Mouse (Mus musculus) retina, adult 2 months (tissue): ENCODE data around the gene Oxa1l.

Experiments used
- DNase-seq: peaks from one replicate; pipeline ENCODE4 v3.0.0-alpha.2; 2012; ENCODE audit warnings: low read depth, low spot score

Gene Oxa1l

DNA sequence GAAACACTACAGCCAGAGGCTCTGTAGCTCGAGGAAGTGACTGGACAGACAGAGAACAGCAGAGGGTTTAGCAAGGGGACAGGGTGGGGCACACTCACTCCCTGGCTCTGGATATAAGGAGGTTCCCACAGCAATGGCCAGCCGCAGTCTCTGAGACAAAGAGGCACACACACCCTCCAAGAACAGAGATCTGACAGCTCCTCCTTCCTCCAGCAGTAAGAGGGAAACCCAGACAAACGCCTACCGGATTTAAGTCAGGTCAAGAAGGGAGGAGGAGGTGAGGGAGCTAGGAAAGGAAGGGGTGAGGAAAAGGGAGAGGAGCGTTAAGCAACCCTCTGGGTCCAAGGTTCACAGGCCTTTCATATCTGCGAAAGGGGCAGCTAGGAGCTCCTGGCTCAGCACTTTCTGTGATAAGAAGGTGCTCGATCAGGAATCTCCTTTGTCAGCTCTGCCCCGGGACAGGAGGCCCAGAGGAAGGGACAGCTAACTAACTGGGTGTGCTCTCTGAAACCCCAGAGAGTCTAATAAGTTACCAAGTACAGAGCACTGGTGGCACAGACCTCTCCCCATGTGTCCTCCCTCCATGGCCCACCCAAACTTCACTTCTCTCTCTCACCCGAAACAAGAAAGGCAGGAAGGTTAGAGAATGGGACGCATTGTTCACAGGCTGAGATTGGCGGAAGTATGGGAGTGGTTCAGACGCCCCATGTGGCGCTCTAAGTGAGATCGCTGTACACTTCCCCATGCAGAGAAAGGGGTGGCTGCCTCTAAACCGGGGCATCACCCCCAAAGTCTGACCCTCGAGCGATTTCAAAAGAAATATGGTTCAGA is 49.6 kb downstream of the Oxa1l start:
- no peak for DNase-seq

DNA sequence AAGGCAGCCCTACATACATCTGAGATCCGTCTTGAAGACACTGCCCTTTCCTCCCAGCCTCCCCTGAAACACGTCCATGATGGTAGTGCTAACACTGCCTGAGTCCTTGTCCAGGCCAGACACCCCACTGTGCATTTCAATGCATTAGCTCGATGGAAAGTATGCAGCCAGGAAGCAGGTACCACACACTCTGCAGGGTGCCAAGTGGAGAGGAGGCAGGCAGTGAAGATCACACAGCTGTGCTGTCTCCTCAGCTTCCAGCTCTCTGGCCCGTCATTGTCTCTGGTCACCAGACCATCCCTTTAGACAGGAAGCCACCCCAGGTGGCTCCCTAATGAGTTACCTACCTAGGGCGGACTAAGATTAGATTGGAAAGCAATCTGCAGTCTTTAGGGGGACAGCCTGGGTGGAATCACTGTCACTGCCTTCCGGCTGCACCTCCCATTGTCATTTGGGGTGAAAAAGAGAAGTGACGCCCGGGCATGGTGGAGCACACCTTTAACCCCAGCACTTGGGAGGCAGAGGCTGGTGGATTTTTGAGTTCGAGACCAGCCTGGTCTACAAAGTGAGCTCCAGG is 51.5 kb downstream of the Oxa1l start:
- no peak for DNase-seq

DNA sequence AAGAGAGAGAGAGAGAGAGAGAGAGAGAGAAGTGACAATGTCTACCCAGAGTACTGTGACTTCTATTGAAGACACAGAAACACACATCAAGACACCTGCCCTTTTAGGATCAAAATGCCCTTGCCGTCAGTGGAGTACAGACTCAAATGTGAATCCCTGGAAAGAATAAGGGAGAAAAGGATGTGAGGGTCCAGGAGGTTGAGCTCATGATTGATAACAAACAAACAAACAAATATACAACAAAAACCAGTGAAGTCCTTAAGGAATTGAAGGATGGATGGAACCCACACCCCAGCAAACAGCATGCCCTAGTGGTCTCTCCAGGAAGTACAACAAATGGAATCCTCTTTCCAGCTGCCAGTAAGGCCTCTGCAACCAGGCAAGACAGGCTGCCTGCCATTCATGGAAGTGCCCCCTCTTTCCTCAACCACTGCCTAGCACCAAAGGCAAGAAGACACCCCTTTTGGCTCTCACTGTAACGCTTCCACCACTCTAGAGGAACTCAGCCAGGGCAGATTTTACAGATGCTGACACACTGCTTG is 52.1 kb downstream of the Oxa1l start:
- no peak for DNase-seq

DNA sequence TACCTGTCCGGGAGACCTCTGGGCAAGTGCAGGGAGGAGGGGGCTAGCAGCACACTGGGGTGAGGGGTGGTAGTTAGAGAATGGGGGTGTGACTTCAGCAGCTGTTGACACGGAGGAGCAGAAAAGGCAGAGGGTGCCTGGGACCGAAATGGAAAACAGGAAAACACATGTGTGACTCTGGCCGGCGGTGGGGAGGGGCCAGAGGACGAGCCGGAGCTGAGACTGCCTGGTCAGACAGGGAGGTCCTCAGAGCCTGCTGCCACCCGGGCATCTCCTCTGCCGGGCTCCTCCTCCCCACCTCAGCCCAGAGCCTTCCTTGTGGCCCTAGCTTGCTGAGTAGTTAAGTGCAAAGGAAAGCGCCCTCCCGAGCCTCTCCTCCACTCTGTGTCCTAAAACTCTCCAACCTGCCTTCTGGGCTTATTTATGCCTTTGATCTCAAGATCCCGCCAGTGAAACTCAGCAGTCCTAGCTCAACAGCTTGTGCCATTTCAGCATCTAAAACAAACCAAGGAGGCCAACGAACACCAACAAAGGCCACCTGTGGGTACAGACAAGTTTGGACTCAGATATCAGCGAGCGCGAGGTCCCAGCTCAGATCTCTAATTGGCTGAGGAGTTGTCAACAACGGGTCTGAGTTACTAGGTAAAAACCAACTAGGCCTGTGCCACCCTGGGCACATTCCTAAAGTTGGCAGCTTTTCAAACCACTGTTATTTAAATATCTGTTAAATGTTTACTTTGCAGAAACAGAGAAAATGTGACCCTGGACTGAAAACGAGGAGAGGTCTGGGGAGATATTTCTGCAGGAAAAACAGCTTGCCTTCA is 53.5 kb downstream of the Oxa1l start:
- no peak for DNase-seq

DNA sequence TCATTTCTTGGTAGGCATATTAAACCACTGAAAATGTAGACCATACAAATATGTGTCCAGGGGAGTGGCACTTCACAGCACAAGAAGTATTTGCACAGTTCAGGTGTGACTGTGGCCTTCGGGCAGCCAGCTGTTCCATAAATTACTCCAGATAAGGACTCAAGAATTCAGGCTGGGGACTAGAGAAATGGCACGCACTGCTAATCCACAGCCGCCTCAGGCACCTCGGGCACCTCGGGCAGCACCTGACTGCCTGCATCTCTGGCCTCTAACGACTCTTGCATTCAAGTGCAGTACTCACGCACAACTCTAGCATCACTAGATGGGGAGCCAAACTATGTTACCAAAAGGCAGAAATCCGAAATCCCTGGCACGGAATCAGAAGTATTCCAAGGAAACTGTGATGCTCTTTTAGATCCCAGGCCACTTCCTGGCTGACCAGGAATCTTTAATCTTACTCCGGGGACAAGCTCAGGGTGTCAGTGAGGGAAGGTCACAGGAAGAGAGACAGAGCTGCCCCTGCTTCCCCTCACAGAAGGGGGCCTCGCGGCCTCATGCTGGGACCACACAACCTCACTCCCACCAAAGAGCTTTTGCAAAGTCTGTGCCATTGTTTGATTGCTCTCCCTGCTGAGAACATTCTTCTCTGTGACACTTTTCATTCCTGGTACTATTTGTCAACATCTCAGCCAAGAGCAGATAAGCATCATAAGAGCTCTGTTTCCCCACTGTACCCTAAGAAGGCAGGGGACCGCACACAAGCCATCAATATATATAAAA is 54.8 kb downstream of the Oxa1l start:
- no peak for DNase-seq

DNA sequence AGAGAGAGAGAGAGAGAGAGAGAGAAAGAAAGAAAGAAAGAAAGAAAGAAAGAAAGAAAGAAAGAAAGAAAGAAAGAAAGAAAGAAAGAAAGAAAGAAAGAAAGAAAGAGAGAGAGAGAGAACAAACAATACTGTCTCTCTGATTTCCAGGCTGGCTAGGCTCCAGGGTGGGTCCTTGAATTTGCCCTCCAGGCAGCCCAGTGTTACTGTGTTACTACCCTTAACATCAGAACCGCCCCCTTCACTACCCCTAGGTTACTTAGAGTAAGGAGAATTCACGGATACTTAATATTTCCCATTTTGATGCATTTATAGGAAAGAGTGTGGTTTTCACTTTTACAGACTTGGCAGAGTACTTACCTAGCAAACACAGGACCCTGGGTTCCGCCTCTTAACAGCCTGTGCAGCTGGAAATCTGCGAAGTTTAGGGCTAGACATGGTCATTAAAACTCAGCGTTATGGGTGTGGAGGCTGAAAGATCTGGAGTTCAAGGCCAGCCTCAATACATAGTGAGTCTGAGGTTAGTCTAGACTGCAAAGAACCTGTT is 55.7 kb downstream of the Oxa1l start:
- no peak for DNase-seq

DNA sequence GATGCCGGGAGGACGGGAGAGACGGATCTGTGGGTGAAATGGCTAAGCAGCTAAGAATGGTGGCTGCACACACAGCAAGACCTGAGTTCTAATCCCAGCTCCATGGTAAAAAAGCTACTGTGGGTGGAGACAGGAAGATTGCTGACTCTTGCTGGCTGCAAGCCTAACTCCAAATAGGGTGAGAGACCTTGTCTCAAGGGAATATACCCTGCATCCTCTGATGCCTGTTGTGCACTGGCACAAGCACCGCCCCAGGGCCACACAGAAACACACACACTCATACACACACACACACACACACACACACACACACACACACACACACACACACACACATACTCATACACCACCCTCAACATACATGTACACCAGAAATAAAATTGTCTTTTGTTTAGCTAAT is 56.2 kb downstream of the Oxa1l start:
- DNase-seq = no peak

DNA sequence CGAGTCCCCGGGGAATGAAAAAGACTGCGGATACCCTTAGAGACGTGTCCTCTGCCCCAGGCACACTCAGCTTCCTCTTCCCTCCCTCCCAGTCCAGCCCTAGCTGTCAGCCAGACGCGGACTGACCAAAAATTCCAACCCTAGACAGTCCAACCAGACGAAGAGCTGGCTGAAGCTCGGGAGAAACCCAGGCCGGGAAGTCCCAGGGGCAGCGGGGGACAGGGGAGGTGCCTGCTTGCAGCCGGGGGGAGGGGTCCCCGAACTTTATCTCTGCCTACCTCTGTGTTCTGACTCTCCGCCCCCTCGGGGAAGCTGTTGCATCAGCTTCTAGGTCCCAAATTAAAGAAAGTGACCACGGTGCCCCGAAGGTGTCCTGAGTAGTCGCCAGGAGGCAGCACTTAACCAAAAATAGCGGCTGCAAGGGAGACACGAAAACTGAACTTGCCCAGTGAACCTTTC is 57.0 kb downstream of the Oxa1l start, which contains the start of gene Slc7a7:
Slc7a7 (minus strand) TSS at position 158 of the 459 bp plus-strand sequence.
- no peak for DNase-seq
